Mouse (Mus musculus) thymus, postnatal 25 days (tissue): ENCODE measurements around the gene C1ra.
"Not testable (repeated sequence)": the region's sequence is repeated elsewhere in the genome, so short reads cannot be mapped to it uniquely, and the experiment has no call there.

Experiments used
- DNase-seq: peaks from one replicate; pipeline ENCODE4 v3.0.0; 2022

Gene C1ra

GRCm38 (mm10) chr6:124512355-124512836 is at the start of gene C1ra:
C1ra (plus strand) TSS chr6:124512405.
- DNase-seq: peak; percentile 43

- DNase-seq: peak; percentile 30
Measured at GRCm38 (mm10) chr6:124463881-124464291, 48.3 kb upstream of the C1ra start.

- peak; percentile 89 for DNase-seq
Measured at GRCm38 (mm10) chr6:124464305-124465271, 47.6 kb upstream of the C1ra start, which contains the start of gene Clstn3. Clstn3 (minus strand) TSS chr6:124464794.

- no peak for DNase-seq
Measured at GRCm38 (mm10) chr6:124465299-124465698, 46.9 kb upstream of the C1ra start.

- no peak for DNase-seq
Measured at GRCm38 (mm10) chr6:124465729-124466128, 46.5 kb upstream of the C1ra start.

GRCm38 (mm10) chr6:124471121-124471520 is 41.1 kb upstream of the C1ra start:
- DNase-seq: no peak

- not testable (repeated sequence) for DNase-seq
Measured at GRCm38 (mm10) chr6:124471783-124472638, 40.2 kb upstream of the C1ra start.

GRCm38 (mm10) chr6:124472801-124473200 is 39.4 kb upstream of the C1ra start:
- peak; percentile 52 for DNase-seq

- no peak for DNase-seq
Measured at GRCm38 (mm10) chr6:124474621-124475020, 37.6 kb upstream of the C1ra start.

GRCm38 (mm10) chr6:124475335-124476075 is 36.7 kb upstream of the C1ra start:
- DNase-seq: not testable (repeated sequence)

GRCm38 (mm10) chr6:124476216-124476615 is 36.0 kb upstream of the C1ra start:
- no peak for DNase-seq

GRCm38 (mm10) chr6:124476796-124477195 is 35.4 kb upstream of the C1ra start:
- no peak for DNase-seq

GRCm38 (mm10) chr6:124477221-124477655 is 35.0 kb upstream of the C1ra start:
- no peak for DNase-seq

- DNase-seq: no peak
Measured at GRCm38 (mm10) chr6:124477922-124478651, 34.1 kb upstream of the C1ra start.

- DNase-seq: no peak
Measured at GRCm38 (mm10) chr6:124478874-124479572, 33.2 kb upstream of the C1ra start.

GRCm38 (mm10) chr6:124479573-124479930 is 32.7 kb upstream of the C1ra start:
- DNase-seq: no peak

GRCm38 (mm10) chr6:124480295-124480694 is 31.9 kb upstream of the C1ra start:
- DNase-seq: no peak

- DNase-seq: peak; percentile 49
Measured at GRCm38 (mm10) chr6:124481571-124481970, 30.6 kb upstream of the C1ra start.

GRCm38 (mm10) chr6:124483831-124484230 is 28.4 kb upstream of the C1ra start:
- DNase-seq: not testable (repeated sequence)

GRCm38 (mm10) chr6:124484851-124485250 is 27.4 kb upstream of the C1ra start:
- DNase-seq: no peak
